Mouse (Mus musculus): ENCODE measurements at regions not wholly inside any gene's neighbourhood (a gene's known extent, or its start where the extent isn't known, plus 50 kb on each side); places are given as distances from the start of the nearest gene placed in this dataset.
"Not testable (repeated sequence)": the region's sequence is repeated elsewhere in the genome, so short reads cannot be mapped to it uniquely, and the experiment has no call there.

- no peak for DNase-seq
Observed at GRCm38 (mm10) chr7:73688451-73688850, 51.7 kb upstream of the Fam174b start.

DNA sequence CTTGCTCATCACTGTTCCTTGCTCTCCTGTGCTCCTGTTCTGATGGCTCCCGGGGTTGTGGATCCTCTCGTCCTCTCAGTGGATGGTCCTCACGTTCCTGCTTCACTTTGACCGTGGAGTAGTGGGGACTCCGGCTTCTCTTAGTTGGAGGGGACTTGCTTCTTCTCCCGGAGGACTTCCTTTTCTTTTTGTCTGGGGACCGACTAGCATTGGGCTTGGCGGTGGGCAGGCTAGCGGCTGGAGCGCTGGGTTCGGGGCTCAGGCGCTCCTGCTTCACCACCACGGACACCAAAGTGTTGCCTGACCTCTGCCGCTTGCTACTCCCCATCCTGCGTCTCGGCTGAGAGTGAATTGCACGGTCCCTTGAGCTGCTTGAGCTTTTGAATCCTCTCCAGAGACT, 53.9 kb upstream of the Fam174b start:
- not testable (repeated sequence) for DNase-seq

GRCm38 (mm10) chr7:73682756-73683155, 57.3 kb upstream of the Fam174b start:
- no peak for DNase-seq

- no peak for DNase-seq
Observed at GRCm38 (mm10) chr7:73670598-73670997, 69.5 kb upstream of the Fam174b start.

DNA sequence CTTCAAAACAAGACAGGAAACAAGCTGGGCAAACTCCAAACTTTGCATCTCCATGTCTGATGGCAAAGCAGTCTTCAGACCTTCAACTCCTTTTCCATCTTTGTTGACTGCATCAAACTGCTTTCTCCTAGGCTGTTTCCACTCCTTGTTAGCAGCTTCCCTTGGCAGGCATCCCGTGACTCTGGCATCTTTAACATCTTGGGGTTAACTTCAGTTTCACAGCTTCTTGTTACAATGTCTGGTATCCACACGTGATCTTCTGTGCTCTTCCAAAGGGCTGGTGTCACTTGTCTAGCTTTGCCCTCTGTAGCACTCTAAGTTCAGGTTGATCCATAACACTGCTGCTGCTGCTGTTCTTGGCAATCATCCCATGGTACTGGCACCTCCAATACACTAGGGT, 71.3 kb upstream of the Fam174b start:
- no peak for DNase-seq

- no peak for DNase-seq
Observed at GRCm38 (mm10) chr7:73666921-73667675, 73.0 kb upstream of the Fam174b start.

DNA sequence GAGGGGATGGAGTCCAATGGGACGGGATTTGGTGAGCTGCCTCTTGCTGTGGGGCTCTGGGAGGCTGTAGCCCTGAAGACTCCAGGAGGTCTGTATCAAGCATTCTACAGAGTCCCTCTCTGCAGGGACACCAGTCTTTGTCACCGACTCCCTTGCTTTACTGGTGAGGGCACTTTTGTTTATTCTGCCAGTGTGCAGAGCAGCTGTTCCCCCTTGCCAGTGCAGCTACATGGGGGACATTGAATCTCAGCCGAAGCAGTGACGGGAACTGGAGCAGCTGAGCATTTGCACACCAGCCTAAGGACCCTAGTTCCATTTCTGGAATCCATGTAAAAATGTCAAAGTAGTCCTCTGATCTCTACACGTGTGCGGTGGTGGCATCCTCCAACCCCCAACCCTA, 75.1 kb upstream of the Fam174b start:
- no peak for DNase-seq

- DNase-seq, result no peak
Observed at GRCm38 (mm10) chr7:73662536-73662935, 77.6 kb upstream of the Fam174b start.

DNA sequence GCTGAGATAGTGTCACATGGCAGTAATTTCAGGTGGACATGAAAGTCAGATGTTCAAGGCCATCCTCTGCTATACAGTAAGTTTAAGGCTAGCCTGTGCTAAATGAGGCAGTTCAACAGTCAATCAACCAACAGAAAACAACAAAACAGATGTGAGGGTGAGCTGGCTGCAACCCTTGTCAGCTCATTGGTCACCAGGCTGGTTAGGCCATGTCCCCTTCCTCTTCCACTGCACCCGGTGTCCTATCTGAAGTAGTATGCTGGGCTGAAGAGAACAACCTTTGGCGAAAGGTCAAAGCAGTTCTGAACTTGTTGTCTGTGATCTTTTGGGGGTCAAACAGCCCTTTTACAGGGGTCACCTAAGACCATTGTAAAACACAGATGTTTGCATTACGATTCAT, 78.2 kb upstream of the Fam174b start:
- no peak for DNase-seq

DNA sequence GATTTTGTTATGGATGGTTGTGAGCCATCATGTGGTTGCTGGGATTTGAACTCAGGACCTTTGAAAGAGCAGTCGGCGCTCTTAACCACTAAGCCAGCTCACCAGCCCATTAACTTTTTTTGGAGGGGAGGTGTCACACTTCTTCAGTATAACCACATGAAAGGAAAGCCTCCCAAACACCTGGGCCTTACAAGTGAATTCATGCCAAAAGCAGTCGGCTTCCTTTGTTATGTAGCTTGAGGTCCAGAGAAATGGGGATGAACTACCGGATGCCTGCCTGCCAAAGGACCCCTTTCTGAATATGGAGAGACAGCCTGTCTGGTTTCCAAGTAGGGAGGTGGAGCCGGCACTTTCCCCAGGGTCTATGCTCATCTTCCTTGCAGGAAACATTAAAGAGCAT, 80.6 kb upstream of the Fam174b start:
- DNase-seq, result no peak

DNA sequence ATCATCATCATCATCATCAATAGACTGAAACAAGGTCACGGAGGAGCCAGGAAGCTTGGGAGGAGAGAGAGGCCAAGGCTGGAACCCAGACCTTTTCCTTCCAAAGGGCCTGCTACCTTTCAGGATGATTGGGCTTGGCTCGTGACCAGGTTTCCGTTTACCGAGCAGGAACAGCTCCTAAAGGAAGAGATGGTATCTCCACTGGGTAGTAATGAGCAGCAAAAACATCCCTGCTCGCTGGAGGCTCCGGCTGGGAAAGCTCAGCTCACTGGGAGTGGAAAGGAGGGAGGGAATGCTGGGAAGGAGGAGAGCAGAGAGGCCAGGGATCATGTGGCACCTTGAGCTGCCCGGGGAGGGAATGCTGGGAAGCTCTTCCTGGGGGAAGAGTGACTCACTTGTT, 82.8 kb upstream of the Fam174b start:
- DNase-seq, result no peak

- DNase-seq, result not testable (repeated sequence)
Observed at GRCm38 (mm10) chr7:73656424-73656795, 83.7 kb upstream of the Fam174b start.

DNA sequence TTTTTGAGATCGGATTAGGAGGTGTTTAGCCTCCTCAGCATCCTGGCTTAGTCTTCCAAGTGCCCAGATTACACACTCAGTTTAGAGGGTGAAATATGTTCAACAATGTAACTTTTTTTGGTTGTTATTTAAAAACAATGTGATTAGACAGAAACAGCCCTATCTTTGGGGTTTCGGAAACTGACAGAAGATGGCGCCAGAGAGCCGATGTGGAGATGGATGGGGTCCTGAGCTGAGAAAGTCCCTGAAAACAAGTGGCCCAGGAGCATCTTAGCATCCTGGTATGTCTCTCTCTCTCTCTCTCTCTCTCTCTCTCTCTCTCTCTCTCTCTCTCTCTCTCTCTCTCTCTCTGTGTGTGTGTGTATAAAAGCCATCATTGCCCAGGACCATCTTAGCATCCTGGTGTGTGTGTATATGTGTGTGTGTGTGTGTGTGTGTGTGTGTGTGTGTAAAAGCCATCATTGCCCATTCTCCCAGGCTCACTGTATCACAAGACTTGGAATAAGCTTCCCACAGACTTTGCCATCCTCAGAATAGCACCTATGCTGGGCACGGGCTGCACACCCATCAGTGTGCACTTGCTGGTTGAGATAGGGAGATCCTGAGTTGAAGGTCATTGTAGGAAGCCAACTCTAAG, 84.2 kb upstream of the Fam174b start:
- peak; percentile 26 for DNase-seq

GRCm38 (mm10) chr7:73654193-73654871, 85.8 kb upstream of the Fam174b start:
- peak; percentile 72 for DNase-seq

DNA sequence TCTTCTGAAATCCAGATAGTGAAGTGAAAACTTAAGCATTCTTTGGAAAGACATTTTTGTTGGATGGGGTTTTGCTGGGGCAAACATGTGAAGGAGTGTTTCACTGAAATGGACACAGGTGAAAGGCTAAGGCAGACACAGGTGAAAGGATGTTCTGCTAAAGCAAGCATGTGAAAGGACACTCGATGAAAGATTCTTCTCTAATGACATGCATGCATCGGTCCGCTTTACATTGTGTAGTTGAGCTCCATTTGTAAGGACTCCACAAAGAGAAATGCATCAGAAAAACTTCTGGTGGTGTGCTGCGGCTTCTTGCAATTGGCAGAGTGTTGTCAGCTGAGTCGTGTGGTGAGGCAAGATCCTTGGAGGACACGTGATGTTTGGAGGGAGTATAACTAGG, 89.2 kb upstream of the Fam174b start:
- no peak for DNase-seq

- peak; percentile 74 for DNase-seq
Observed at GRCm38 (mm10) chr7:73648010-73648409, 92.1 kb upstream of the Fam174b start.

- DNase-seq, result no peak
Observed at GRCm38 (mm10) chr7:73647140-73647539, 93.0 kb upstream of the Fam174b start.

DNA sequence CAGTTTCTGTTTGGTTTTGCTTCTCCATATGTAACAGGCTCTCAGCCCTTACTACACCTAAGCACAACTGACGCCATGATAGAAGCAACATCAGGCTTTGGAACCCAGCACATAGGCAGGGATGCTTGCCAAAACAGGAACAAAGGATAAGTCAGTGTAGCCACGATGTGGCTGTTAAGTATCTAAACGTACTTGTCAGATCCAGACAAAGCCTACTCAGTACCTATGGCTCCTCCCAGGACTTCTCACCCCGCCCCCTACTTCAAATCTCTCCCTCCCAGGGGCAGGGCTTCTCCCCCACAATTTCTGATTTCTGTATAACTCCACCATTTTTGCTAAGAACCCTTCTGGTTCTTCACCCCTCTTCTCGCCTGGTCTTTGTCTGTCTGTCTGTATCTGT, 93.4 kb upstream of the Fam174b start:
- no peak for DNase-seq

GRCm38 (mm10) chr7:73644362-73644904, 95.7 kb upstream of the Fam174b start:
- no peak for DNase-seq

GRCm38 (mm10) chr7:73643993-73644335, 96.1 kb upstream of the Fam174b start:
- DNase-seq, result no peak

- DNase-seq, result no peak
Observed at GRCm38 (mm10) chr7:73643306-73643992, 96.7 kb upstream of the Fam174b start.

DNA sequence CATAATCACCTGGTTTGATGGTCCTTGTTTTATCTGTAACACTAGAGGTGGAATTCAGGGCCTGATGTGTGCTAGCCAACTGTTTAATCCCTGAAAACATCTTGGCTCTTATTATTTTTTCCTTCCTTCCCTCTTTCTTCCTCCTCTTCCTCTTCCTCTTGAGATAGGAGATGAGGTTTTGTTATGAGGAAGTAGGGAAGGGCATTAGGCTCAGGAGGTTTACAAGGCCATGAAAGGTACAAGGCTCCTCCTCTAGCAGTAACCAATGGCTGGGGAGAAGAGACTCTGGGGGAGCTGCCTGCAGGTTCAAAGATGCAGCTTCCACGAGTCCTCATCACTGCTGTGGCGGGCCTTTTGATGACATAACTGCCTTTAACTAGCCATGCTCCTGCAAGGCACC, 98.6 kb upstream of the Chd2 start:
- no peak for DNase-seq

DNA sequence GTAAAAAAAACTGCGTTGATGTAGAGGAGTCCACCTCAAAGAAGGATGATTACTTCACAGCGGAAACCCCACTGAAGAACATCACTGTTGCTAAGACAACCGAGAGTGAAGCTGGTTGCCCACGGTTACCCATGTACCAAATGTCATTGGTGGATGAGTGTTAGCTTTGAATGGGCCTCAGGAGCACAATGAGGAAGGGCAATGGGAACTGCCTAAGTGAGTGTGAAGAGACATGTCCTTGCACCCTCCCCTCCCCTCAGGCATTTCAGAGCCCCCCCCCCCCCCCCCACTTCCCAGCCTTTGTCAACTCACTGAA, 96.1 kb upstream of the Chd2 start:
- DNase-seq, result no peak
